Mouse (Mus musculus): ENCODE data around the gene Dgkd. TPM values are rescaled to one million over a fixed set of nuclear protein-coding genes. Genes with fewer than 3 reads are reported as not detected.

Dgkd gene
- total RNA-seq, 4 experiments from 2014 or later: 33.5 to 43.2 (median 42.0) TPM

DNA sequence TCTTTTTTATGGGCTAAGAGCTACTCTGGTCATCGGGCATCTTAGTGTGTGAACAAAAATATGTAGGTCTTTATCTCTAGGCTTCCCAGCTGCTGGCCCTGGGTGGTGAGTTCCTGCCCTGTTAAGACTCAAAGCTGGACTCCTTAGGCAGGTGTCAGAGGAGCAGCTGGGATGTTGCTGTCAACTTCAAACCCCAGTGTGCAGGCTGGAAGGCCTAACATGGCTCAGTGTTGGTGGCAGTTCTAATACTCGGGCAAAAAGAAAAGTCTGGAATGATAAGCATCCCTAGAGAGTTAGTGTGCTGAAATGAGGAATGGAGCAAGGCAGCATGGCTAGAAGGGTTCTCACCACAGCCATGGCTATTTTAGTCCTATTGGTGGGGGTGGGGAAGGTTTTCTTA, 27.8 kb downstream of the Dgkd start:
- peak; percentile 72 for DNase-seq (ENCODE audit: low spot score)

DNA sequence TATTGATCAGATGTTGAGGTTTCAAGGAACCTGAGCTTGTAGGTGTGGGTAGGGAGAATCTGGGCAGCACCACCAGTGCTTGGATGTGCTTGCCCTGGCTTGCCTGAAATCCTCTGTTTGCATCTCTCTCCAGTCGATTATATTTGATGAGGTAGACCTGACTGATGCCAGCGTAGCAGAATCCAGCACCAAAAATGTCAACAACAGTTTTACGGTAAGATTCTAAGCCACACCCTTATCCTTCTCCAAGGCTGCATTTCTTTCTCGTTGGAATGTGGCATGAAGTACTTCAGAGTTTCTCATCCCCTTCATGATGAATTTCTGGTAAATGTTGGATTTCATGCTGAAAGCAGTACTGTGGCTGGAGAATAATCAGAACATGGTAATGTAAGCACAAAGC, 28.6 kb downstream of the Dgkd start:
- no peak for DNase-seq (ENCODE audit: low spot score)

DNA sequence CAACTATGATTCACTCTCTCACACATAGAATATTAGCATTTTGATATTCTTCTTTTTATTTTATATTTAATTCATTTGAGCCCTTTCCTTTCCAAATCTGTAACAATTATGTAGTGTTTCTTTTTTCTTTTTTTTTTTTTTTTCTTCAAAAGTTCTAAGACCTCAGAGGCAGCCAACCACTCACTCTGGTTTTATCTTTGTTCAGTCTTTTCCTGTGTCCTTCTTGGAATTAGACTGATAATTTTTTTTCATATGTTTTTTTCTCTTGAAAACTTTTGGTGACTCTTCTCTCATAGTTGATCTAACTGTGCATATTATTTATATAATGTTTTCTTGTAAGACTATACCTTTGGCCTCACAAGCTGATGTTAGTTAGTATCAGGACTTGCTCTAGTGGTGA, 29.5 kb downstream of the Dgkd start:
- no peak for DNase-seq (ENCODE audit: low spot score)

DNA sequence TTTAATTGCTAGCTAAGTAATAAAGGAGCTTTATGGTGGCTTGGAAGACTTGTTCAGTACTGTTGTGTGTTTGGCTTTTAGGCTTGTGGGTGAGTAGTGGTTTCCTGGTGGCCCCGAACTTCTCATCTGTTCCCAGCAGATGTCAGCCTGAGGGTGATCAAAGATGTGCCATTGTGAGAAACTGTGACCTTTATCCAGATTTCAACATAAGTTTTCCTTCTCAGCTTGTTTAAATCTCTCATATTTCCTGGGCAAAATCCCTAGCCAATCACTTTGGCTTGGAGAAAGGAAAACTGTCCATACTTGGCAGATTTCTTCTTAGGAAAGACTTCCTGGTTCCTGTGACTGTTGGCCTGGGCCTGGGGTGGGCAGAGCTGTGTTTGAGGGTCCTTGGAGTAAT, 37.9 kb downstream of the Dgkd start:
- no peak for DNase-seq (ENCODE audit: low spot score)

DNA sequence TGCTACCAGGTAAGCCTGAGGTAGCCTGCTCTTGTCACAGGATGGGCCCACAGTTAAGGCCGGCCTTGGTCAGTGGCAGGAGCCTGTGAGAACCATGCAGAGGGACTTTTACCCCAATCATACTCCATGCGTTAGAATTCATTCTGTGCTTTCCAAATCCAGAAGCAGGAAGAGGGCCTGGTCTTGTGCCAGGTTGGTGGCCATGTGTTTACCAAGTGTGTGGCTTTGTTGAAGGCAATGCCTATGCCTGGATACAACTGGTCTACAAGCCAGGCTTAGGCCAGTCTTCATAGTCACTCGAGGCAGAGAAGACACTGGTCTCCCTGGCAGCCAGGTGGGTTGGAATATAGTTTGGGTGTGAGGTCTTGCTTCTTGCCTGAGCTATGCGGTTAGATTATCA, 38.5 kb downstream of the Dgkd start:
- no peak for DNase-seq (ENCODE audit: low spot score)

DNA sequence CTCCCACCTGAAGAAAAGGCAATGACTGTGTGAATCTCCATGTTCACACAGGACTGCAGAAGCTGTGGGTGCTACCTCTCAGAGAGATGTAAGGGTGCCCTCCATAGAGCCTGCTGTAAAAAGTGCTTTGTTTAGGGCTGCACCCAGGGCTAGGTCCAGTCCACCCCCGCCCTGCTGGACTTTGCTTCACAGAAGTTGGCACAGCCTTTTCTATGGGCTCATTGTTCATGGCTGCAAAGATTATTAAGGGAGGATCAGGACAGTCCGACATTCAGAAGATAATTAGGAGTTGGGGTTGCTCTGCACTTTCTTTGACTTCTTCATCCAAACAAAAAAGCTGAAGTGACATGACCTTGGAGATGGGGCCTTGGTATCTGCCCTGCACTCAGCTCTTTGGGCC, 39.4 kb downstream of the Dgkd start:
- no peak for DNase-seq (ENCODE audit: low spot score)

DNA sequence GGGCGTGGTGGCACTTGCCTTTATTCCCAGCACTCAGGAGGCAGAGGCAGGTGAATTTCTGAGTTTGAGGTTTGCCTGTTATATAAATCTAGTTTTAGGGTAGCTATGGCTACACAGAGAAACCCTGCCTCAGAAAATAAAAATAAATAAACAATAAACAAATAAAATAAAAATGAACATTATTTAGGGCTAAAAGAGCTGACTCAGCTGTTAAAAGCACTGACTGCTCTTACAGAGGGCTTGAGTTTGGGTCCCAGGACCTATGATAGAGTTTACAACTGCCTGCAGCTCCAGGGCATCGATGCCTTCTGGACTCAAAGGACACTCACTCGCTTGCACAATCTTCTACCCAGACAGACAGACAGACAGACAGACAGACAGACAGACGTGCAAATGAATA, 40.3 kb downstream of the Dgkd start:
- no peak for DNase-seq (ENCODE audit: low spot score)

DNA sequence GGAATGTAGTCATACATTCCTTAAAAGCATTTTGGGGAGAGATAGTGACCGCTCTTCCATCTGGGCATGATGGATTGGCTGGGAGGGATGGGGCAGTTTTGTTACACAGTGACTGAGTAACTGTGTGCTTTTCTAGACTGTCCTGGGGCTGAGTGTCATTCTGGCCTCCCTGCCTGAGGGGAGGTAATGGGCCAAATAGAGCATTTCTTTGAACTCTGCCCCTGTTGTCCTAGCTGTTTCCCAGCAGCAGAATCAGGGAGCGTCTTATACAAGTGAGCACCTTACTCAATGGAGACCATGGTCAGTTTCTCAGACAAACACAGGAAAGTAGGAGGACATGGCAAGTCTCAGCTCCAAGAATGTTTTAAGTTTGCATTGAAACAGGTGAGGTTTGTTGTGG, 43.8 kb downstream of the Dgkd start:
- no peak for DNase-seq (ENCODE audit: low spot score)

DNA sequence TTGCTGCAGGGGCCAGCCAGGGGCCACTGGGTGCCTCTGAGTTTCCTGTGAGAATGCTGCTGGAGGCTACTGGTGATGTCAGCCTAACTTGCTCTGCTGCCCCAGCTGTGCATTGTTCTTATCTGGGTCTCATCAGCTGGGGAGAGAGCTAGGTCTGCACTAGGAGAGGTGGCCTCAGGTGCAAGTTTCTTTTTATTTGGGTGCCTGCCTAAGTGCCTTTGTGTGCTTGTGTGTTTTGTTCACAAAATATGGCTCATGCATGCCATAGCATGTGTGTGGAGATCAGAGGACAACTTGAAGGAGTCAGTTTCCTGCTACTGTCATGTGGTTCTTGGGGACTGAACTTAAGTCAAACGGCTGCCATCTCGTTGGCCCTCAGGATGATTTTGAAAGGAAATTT, 46.6 kb downstream of the Dgkd start:
- no peak for DNase-seq (ENCODE audit: low spot score)

DNA sequence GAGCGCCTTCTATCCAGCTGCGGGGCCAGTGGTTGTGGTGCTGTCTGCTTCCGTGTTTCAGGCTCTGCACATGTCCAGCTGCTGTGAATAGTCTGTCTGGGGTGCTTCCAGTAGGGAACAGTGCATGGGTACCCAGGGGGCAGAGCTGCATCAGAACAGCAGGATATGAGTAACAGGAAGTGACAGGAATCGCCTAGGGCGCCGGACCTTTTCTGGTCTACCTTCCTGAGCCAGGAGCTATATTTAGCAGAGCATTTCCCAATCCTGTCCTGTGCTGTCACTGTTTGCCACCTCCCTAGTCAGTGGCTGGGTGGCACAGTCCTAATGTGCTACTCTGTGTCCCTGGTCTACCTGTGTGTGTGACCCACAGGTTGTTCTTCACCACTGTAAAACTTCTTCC, 47.9 kb downstream of the Dgkd start:
- peak; percentile 76 for DNase-seq (ENCODE audit: low spot score)

DNA sequence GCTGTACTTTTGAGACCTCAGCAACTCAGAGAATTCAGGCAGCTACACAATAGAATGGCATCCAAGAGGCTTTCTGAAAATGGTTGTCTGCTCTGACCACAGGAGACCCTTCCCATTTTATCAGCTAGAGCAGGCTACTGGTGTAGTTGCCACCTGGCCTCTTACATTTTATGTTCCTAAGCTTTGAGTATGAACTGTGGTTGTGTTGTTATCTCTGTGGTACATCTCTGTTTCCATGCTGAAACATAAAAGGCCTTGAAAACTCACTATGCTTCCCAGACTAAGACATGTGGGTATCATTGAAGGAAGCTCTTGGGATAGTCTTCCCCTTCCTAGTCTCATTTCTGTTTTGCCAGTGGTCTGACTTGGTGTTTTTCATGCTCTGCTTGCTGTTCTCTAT, 49.1 kb downstream of the Dgkd start:
- DNase-seq (ENCODE audit: low spot score): no peak

DNA sequence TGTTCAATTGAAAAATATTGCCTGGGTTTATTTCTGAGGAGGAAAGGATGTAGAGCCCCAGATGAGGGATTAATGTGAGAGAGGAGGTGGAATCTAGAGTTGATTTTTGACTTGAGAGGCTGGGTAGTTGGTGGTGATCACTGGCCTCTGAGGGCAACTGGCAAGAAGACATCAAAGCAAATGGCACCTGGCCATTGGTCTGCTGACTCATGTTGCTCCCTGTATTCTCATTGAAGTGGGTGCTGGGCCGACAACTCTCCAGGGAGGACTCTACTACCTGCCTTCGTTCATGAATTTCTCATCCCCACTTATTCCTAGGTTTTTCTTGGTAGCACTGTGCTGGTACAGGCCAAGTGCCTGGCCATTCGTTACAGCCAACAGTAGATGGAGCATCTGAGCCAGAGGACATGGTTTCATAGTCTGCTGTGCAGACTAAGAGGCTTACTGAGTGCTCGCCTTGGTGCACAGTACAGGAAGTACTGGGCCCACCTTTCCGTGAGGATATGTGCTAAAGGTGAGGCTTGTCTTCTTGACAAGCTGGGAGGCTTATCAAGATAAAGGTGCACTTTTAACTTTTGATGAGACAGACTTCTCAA, 53.4 kb downstream of the Dgkd start:
- DNase-seq (ENCODE audit: low spot score): peak; percentile 17

DNA sequence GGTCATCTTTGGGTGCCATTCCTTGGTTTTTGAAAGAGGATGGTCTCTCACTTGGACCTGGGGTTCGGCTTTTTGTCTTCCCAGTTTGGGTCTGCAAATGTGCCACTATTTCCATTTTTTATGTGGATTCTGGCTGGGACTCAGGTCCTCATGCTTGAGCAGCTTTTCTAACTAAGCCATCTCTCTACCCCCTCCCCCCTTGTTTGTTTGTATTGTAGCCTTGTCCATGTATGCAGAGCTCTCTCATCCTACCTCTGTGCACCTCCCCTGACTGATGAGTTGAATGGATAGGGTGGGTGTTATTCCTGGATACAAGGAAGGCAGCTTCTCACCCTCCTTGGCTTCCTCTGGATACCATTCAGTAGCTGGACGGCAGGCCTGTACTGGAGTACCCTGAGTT, 54.9 kb downstream of the Dgkd start:
- DNase-seq (ENCODE audit: low spot score): no peak

DNA sequence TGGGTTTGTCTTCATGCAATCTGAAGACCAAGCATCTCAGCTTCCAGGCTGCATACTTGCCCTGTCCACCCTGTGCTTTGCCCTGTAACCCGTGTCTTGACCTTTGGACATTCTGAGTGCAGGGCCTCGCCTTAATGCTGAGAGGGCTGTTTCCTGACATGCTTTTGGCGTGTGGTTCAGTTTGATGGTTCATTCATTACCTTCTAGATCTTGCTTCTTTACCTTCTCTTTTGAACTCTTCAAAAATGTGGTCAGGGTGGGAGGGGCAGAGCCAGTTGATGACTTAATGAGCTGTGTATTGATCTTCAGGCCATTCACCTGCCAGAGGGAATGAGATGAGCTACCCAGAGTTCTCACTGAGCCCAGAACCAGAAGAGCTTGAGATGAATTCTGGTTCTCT, 55.6 kb downstream of the Dgkd start:
- DNase-seq (ENCODE audit: low spot score): no peak

DNA sequence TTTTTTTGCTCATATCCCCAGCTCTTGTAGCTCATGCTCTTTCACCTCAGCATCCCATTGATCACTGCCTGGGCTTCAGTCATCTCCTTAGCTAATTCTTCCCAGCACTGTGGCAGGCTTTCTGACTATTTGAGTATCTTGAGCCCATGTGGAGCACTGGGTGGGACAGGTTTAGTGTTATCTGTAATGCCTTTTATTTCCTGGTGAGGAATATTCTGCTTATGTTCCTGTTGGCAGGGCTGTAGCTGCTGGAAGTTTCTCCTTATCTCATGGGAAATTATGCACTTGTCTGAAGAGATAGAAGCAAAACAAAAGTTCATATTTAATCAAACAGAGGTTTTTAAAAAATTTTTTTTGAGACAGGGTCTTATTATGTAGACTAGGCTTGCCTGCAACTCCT, 56.5 kb downstream of the Dgkd start:
- no peak for DNase-seq (ENCODE audit: low spot score)

DNA sequence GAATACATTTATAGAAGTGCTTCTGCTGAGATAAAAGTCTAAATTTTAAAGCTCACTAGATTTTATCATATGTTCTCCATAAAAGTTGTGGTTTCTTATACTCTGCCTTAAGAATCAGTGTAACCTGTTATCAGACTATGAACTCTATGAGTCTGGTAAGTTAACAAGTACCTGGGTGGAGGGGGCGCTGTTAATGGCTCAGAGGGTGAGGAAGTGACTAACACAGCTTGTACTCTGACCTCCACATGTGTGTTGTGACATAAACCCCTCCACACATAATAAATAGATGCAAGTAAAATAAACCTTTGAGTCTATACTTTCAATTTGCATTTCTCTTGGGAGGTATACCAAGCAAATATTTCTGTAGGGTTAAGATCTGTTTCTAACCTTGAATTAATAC, 57.3 kb downstream of the Dgkd start:
- no peak for DNase-seq (ENCODE audit: low spot score)

DNA sequence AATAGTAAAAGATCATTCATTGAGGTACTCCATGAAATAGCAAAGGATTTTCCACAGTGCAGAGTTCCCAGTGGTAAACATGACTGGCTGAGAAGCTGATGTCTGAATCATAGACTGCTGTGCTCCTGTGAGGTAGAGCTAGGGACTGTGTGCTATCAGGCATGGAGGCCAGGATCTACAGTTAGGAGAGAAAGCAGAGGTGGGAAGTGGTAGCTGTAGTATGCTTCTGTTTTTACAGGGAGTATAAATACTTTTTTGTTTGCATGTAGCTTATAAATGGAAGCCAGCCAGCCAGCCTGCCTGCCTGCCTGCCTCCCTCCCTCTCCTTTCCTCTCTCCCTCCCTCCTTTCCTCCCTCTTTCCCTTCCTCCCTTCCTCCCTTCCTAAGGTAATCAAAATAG, 60.3 kb downstream of the Dgkd start:
- DNase-seq (ENCODE audit: low spot score): no peak

DNA sequence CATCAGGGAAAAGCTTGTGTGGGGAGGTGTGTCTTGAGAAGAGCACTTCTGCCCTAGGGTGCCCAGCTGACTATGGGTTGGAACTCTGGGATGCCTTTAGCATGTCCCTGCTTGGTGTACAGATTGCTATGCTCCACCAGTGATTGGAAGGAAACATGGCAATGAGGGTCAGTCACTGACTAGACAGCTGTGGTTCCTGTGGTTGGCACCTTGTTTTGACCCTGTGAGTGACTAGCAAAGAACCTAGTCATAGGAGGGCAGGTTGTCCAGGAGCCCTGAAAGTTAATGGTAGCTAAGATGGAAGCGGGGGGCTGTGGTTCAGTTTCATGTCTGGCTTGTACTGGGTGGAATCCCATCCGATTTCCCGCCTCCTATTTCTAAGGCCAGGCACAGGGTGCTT, 64.3 kb downstream of the Dgkd start:
- DNase-seq (ENCODE audit: low spot score): no peak

DNA sequence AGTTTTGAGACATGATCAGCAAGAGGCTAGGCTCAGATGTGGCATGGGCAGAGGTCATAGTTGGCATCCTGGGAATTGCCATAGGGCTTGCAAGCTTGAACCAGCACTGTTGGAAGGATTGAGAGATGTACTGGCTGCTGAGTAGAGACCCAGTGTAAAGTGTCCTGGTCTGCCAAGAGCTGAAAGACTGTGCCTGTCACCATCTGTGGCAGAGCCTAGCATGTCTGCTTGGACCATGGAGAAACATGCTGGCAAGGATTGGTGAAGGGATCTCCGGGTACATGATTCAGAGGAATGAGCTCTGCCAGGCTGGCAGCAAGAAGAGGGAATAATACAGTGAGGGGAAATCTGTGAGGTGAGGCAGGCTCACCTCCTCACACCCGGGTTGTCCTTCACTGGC, 65.0 kb downstream of the Dgkd start:
- no peak for DNase-seq (ENCODE audit: low spot score)

DNA sequence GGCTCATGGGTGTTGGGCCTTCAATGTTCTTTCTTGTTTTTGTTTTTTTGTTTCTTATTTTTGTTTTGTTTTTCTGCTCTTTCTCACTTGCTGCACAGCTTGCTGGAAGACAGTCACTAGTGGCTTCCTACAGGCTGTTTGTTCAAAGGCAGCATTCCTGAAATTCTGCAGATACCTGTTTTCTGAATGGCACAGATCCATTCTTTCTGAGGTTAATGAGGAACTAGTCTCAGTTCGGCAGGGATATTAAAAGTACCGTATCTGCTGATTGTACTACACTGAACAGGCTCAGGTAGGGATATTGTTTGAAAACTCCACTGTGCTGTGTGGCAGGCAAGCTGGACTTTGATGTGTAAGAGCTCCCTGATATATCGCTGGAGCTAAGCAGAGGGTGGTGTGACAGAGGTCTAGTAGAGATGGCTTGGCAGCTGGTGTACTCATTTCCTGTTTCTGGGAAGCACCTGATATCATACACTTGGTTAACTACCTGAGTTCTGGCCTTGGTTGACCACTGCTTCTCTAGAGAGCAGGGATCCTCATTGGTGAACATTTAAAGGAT, 67.0 kb downstream of the Dgkd start:
- DNase-seq (ENCODE audit: low spot score): no peak

DNA sequence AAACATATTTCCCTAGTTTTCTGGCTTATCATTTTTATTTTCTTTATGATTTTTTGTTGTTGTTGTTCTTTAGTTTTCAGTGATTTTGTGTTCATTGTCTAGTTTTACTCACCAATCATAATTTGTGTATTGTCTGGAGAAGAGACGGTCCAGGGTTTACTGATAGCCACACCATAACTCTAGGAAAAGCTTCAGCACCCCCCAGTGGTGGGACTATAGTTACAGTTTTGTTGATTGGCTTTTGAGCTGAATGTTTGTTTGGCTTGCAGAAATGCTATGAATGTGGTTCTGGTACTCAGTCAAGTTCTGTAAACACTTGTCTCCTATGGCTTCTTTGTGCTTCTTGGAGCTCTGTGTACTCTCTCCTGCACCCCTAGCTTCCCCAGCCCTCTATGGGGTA, 69.6 kb downstream of the Dgkd start:
- peak; percentile 53 for DNase-seq (ENCODE audit: low spot score)

DNA sequence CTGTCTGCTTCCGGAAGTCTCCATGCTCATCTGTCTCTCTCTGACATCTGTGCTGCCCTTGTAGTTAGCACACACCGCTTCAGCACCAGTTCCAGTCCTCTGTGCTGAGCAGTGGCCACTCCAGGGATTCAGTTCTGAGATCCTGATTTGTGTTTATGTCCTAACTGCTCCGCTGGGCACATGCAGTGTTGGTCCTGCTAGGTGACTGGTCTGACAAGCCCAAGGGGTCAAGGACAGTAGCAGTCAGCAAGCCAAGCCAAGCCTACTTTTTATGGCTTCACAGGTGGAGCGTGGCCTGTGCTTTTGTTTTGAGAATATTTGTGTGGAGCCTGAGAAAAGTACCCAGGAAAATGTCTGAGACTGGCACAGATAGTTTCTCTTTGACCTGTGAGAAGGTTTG, 71.8 kb downstream of the Dgkd start:
- DNase-seq (ENCODE audit: low spot score): no peak

DNA sequence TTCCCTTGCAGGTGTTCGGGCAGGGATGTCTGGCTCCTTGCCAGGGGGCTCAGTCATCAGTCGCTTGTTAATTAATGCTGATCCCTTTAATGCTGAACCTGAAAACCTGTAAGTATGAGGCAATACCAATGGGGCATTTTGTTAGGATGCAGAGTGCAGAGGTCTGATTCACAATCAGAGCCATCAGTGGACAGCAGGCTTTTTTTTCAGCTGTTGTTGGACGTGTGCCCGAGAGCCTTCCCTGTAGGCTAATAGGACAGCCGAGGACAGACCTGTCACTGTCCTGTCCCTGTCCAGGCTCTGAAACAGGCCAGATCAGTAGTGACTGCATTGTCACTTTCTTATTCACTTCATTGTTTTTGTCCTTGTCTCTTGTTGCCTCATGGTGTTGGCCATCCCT, 76.6 kb downstream of the Dgkd start:
- no peak for DNase-seq (ENCODE audit: low spot score)

DNA sequence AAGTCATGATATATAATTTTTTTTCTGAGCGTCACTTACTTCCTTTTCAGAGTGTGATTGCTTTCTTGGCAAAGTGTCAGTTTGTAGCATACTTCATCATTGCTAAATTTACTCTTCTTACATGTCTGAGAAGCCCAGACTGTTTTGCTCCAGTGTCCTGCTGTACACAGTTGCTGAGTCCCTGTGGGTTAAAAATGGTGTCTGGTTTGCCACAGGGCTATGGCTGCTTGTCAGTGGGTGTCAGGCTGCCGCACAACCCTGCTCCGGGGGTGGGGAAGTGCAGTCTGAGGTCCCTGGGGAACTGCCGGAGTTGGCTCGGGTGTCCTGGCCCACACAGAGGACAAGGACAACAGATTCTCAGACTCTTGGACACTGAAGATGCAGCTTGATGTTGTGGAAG, 80.0 kb downstream of the Dgkd start:
- peak; percentile 24 for DNase-seq (ENCODE audit: low spot score)

Measured in heart, adult 8-10 months (tissue).